Mouse (Mus musculus): ENCODE data around the gene Creb5. TPM values are rescaled to one million over a fixed set of nuclear protein-coding genes. Genes with fewer than 3 reads are reported as not detected.

The Creb5 gene
- polyA plus RNA-seq, 1 experiment from 2014 or later, result 7.9 TPM

DNA sequence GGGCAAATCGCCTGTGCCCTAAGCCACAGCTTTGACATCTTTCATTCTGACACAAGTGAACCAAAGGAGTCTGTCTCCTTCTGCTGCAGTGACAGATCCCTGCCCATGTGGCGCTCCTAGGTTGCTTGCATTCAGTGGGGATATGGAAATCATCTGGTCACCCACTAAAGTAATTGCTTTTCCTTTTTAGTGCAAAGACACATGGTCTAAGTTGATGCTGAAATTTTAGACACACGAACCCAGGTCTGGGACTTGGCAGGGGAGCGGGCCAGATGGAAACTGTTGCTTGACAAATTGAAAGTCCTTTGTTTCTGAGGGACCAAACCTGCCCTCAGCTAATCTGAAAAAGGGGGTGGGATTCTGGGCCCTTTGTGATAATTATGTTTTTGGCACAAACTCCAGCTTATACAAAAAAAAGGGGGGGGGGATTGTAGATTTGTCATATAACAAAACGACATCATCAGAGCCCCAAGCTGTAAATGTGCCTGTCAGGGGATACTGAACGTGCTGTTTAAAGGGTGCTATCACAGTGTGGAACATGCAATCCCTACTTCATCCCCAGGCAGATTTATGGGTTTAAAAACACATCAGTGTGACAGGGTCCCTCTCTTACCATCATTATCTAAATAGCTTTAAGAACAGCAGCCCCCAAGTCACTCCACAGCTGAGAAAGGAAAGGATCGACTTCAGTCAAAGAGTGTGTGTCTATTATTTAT lies 401.9 kb downstream of the Creb5 start:
- H3K9me3 ChIP-seq (replicated peaks), result no peaks in the 10 kb centered on the region
- ATAC-seq (ENCODE audit: low FRiP score), result no peak
- 67% methylated on average over 7 of the region's 7 CpGs for WGBS

DNA sequence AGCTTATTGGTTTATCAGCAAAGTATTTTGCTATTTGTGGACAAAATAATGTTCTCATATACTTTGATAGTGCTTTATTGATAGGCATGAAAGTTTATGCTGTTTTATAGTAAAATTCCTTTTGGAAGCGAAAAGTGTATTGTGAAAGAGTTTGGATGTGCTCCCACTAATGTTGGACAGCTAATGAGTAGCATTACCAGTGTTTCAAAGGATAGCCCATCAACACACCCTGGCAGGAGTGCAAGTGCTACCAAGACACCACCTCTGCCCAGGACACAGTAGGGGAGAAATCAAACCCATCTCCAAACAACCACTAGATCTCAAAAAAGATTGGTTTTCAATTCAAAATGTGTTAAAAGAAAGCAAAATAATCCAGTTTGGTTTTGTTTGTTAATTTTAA lies 403.9 kb downstream of the Creb5 start:
- H3K36me3 ChIP-seq, result no peaks in the 10 kb centered on the region
- H3K4me2 ChIP-seq (replicated peaks), result no peak overlapping the region
- no peak overlapping the region for H3K27ac ChIP-seq
- peaks cover 5% of the 10 kb centered on the region; the same call in 1 of the 2 replicates for H3K4me1 ChIP-seq
- no peak for ATAC-seq (ENCODE audit: low FRiP score)
- H3K9me3 ChIP-seq (replicated peaks), result no peaks in the 10 kb centered on the region
- H3K4me3 ChIP-seq, result no peak overlapping the region
- no peaks in the 10 kb centered on the region for H3K27me3 ChIP-seq
- no peak overlapping the region for H3K9ac ChIP-seq
- WGBS, result 100% methylated on average over 1 of the region's 1 CpGs

More for the DNA sequence above, 401.9 kb downstream of the Creb5 start:
- Histone ChIP-seq H3K9ac (no peak overlapping the region), H3K4me2 (replicated peaks) (no peak overlapping the region), H3K27me3 (no peaks in the 10 kb centered on the region), H3K4me3 (no peak overlapping the region), H3K36me3 (no peaks in the 10 kb centered on the region), H3K27ac (no peak overlapping the region), H3K4me1 (peaks cover 5% of the 10 kb centered on the region; the same call in 1 of the 2 replicates)

DNA sequence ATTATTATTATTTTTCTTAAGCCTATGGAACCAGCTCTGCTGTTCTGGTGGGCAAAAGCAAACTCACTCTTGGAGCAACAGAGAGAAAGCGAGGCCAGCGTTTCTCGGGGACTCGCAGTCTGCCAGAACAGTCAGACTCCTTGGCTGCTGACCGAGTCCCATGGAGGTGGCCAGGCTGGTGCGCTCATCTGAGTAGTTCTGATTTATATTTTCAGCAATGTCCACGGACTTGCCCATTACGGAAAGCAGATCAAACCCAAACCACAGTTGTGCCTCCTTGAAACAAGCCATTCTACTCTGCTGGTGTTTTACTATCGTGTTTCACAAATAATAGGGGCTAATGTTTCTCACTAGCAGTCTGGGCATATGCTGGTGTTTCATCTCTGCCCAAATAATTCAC lies 408.1 kb downstream of the Creb5 start:
- Histone ChIP-seq H3K36me3 (no peaks in the 10 kb centered on the region), H3K27ac (no peak overlapping the region), H3K9ac (no peak overlapping the region), H3K9me3 (replicated peaks) (no peaks in the 10 kb centered on the region), H3K4me1 (peaks cover 16% of the 10 kb centered on the region), H3K27me3 (no peaks in the 10 kb centered on the region), H3K4me2 (replicated peaks) (no peak overlapping the region), H3K4me3 (no peak overlapping the region)
- WGBS, result 72% methylated on average over 9 of the region's 9 CpGs
- ATAC-seq (ENCODE audit: low FRiP score), result no peak

DNA sequence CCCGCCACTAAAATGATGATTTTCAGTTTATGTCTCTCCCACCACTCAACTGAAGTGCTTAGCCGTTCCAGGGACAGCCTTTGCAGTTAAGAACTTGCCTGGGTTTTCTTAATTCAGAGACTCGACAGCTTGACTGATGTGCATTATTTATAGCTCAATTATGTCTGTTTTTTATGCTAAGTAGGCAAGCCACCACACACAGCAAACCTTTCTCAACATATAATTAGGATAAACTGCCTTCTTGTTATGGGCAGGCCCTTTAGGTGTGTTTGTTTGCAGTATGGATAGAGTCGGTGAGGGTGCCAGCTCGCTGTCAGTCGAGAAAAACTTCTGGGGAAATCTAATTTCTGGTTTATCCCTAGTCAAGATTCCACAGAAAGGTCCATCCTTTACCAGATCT lies 409.4 kb downstream of the Creb5 start:
- Histone ChIP-seq H3K27ac (no peak overlapping the region), H3K4me2 (replicated peaks) (no peak overlapping the region), H3K4me1 (peaks cover 16% of the 10 kb centered on the region), H3K36me3 (no peaks in the 10 kb centered on the region), H3K4me3 (no peak overlapping the region), H3K27me3 (no peaks in the 10 kb centered on the region), H3K9ac (no peak overlapping the region), H3K9me3 (replicated peaks) (no peaks in the 10 kb centered on the region)
- 40% methylated on average over 6 of the region's 6 CpGs for WGBS
- no peak; the same call in 1 of the 2 replicates for ATAC-seq (ENCODE audit: low FRiP score)

DNA sequence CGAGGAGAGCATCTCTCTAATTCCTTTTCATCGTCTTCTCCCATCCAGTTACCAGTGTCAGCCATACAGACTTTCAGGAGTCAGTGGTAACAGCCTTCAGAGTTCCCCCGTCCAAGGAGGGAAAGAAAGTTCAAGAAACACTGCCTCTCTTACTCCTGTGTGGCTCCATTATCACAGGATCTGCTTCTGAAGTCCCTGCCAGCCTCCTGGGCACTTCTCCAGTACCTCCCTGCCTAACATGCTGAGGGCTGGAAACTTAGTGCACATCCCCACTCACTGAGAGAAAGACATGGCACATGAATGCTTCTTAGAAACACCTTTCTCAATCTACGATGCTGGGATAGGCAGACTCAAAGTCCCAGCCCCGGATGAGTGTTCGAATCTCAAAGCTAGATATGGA lies 409.9 kb downstream of the Creb5 start:
- Histone ChIP-seq H3K4me3 (no peak overlapping the region), H3K4me1 (peaks cover 16% of the 10 kb centered on the region), H3K4me2 (replicated peaks) (no peak overlapping the region), H3K27me3 (no peaks in the 10 kb centered on the region), H3K36me3 (no peaks in the 10 kb centered on the region), H3K27ac (no peak overlapping the region), H3K9me3 (replicated peaks) (no peaks in the 10 kb centered on the region), H3K9ac (no peak overlapping the region)
- WGBS, result 69% methylated on average over 6 of the region's 6 CpGs
- no peak for ATAC-seq (ENCODE audit: low FRiP score)

DNA sequence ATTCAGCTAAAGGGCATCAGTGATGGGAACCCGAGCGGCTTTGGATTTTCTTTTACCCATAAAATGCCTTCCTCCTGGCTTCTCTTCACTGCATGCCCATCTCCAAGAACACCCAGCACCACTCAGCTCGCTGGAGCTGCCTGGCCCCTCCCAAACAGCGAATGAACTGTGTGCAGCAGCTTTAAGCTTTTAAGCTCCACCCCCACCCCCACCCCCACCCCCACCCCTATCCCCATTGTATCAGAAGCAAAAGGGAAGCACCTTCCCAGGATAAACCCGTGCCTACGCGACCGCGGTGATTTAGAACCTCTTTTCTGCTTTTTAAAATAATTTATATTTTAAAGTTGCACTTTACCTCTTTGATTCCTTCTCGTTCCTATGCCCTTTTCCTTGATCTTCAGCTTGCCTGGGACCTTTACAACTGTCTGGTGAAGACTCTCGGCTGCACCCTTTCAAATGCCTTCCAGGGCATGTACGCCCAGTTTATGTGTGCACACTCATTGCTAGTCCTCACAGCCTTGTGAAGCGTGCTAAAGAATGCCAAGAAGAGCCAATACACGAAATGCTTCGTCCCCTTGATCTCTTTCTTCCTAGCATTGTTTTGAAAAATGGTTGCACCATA lies 411.2 kb downstream of the Creb5 start:
- Histone ChIP-seq H3K4me2 (replicated peaks) (peak overlapping the region; percentile 43), H3K9ac (no peak overlapping the region), H3K36me3 (no peaks in the 10 kb centered on the region)

DNA sequence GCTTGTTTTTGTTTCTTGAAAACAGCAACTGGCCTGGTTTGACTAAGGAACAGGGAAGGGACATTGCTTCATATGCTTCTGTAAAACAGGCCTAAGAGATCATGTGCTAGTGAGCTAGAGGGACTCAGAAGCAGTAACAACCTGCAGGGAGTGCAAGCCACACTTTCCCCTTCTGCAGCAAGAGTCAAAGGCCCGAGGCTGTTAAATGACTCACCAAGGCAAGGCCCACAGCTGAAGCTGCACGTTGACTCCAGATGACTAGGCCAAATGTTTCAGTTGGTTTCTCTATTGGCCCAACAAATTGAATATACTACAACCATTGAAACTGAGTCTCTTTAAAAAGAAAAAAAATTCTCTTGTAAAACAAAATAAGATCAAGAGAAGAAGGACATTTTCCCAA lies 417.4 kb downstream of the Creb5 start:
- Histone ChIP-seq H3K9ac (no peak overlapping the region), H3K36me3 (no peaks in the 10 kb centered on the region), H3K9me3 (replicated peaks) (no peaks in the 10 kb centered on the region), H3K27me3 (no peaks in the 10 kb centered on the region), H3K4me1 (no peaks in the 10 kb centered on the region), H3K27ac (no peak overlapping the region), H3K4me2 (replicated peaks) (no peak overlapping the region), H3K4me3 (no peak overlapping the region)
- no peak for ATAC-seq (ENCODE audit: low FRiP score)
- WGBS, result 61% methylated on average over 2 of the region's 2 CpGs

More for the DNA sequence above, 411.2 kb downstream of the Creb5 start:
- Histone ChIP-seq H3K4me1 (peaks cover 16% of the 10 kb centered on the region), H3K27ac (no peak overlapping the region), H3K9me3 (replicated peaks) (no peaks in the 10 kb centered on the region), H3K27me3 (no peaks in the 10 kb centered on the region), H3K4me3 (0 out of 2 replicates have a peak overlapping the region, but pooled peaks have one; percentile 2)
- ATAC-seq (ENCODE audit: low FRiP score), result peak; percentile 85
- 9% methylated on average over 15 of the region's 15 CpGs for WGBS

DNA sequence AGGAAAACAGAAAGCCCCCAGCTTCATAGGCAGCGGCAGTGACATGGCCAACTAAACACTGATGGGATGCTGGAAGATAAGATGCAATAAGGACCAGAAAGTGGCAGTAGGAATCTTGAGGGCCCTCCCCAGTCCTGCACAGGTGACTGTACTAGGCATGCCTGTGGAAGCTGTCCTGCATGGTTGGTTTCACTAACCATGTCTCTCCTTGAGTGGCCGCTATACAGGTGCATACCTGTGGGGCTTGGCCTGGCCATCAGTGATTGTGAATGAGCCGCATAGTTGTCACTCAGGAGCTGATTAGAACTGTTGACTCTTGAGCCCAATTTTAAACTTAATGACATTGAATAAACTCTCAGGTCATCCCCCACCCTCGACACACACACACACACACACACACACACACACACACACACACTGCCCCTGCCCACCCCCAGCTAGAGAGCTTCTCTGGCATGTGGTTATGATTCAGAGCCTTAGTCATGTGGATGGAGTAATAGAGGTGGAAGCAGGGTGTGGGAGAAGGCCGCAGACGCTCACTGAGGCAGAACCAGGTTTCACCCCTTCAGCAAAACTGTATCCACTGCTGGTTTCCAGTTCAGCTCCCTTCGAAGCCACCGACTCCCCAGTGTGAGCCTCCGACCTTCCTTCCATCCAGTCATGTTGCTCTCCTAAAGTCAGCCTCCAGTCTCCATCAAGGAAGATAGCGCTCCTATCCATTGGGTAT lies 419.7 kb downstream of the Creb5 start:
- WGBS, result 92% methylated on average over 10 of the region's 10 CpGs
- Histone ChIP-seq H3K4me1 (no peaks in the 10 kb centered on the region), H3K9ac (no peak overlapping the region), H3K4me3 (no peak overlapping the region), H3K4me2 (replicated peaks) (no peak overlapping the region), H3K27me3 (no peaks in the 10 kb centered on the region), H3K9me3 (replicated peaks) (no peaks in the 10 kb centered on the region), H3K36me3 (no peaks in the 10 kb centered on the region), H3K27ac (no peak overlapping the region)
- ATAC-seq (ENCODE audit: low FRiP score), result no peak

DNA sequence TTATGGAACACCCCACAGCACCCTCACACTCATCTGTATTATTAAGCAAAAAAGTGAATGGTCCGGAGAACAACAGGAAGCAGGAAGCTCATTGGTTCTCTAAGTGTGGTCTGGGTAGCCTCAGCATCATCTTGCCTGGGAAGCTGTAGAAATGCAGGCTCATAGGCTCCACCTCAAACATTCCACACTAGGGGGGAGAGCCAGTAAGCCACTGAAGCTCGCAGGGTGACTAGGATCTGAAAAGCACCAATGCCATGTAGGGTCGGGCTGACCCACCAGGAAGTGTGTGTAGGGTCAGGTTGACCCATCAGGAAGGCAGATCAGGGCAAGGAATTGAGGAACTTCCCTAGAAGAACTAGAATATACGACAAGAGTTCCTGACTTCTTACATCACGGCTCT lies 420.7 kb downstream of the Creb5 start:
- Histone ChIP-seq H3K27ac (no peak overlapping the region), H3K27me3 (no peaks in the 10 kb centered on the region)

DNA sequence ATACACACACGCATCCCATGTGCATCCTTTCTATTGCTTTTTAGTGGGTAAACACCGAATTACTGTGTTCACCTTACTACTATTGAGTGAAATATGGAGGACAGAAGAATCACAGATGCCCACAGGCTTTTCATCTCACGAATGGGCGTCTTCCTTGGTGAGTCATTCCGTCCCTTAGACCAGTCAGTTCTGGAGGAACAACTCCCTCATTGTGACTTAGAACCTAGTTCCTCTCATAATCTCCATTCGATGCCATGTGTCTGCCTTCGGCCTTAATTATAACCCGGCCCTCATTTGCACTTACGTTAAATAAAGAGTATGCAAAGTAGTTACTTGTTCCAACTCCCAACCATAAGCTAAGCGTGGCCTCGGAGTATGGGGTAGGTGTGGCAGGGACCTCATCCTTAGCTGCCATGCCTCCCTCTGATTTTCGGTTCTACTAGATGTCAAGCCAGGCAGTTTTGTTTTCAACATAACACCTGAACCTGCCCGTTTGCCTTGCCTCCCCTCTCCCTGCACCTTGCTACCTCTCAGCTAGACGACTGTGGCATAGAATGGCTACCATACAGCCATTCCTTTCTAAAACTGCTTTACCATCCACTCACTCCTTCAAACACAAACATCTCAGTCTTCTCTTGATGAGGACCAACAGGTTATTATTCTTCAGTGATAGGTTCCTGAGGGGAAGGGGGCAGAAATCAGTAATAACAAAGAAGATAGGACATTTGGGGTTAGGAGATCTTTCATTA lies 422.8 kb downstream of the Creb5 start:
- H3K4me1 ChIP-seq, result no peaks in the 10 kb centered on the region
- no peak overlapping the region for H3K9ac ChIP-seq
- H3K27me3 ChIP-seq, result no peaks in the 10 kb centered on the region
- no peak overlapping the region for H3K4me2 ChIP-seq (replicated peaks)
- WGBS, result 92% methylated on average over 14 of the region's 14 CpGs
- H3K27ac ChIP-seq, result no peak overlapping the region
- H3K9me3 ChIP-seq (replicated peaks), result no peaks in the 10 kb centered on the region
- no peak overlapping the region for H3K4me3 ChIP-seq
- no peaks in the 10 kb centered on the region for H3K36me3 ChIP-seq
- no peak for ATAC-seq (ENCODE audit: low FRiP score)

More for the DNA sequence above, 420.7 kb downstream of the Creb5 start:
- Histone ChIP-seq H3K4me2 (replicated peaks) (no peak overlapping the region), H3K4me3 (no peak overlapping the region), H3K9ac (no peak overlapping the region), H3K36me3 (no peaks in the 10 kb centered on the region), H3K4me1 (no peaks in the 10 kb centered on the region), H3K9me3 (replicated peaks) (no peaks in the 10 kb centered on the region)
- 73% methylated on average over 5 of the region's 5 CpGs for WGBS
- ATAC-seq (ENCODE audit: low FRiP score), result no peak

DNA sequence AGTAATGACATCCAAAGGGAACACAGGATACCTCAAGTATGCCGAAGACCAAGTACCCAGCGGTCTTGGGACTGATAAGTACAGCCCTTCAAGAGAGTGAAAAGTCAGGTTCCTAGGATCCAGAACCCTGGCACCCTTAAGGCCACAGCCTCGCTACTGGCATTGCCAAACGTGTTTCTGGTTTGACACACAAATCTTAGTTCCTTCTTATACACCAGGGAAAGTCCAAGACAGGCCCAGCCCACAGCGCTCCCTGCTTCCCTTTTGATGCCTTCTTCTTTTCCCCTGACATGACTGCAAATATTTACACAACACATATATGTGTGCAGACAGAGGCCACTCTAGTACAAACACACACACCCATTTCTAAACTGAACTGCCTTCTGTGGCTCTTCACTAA lies 423.5 kb downstream of the Creb5 start:
- WGBS, result 91% methylated on average over 5 of the region's 5 CpGs
- Histone ChIP-seq H3K36me3 (no peaks in the 10 kb centered on the region), H3K27ac (no peak overlapping the region), H3K4me2 (replicated peaks) (no peak overlapping the region), H3K27me3 (no peaks in the 10 kb centered on the region), H3K9ac (no peak overlapping the region), H3K9me3 (replicated peaks) (no peaks in the 10 kb centered on the region), H3K4me1 (no peaks in the 10 kb centered on the region), H3K4me3 (no peak overlapping the region)
- no peak for ATAC-seq (ENCODE audit: low FRiP score)

DNA sequence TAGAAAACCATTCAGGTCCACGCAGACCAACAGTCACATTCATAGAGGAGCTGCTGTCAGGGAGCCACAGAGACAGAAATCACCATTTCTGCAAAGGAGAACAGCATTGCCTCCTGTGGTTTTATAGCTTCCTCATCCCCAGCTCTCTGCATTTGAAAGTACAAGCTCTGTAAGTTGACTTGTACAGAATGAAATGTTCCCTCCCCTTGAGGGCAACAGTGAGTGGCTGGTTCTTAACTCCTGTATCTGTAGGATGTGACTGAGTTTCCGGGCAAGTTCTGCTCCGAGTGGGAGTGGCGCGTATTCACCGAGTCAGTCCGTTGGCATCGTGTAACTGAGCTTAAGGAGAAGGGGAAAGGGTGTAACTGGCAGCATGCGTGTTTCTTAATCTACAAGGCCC lies 426.1 kb downstream of the Creb5 start:
- Histone ChIP-seq H3K9ac (no peak overlapping the region), H3K4me2 (replicated peaks) (no peak overlapping the region), H3K9me3 (replicated peaks) (no peaks in the 10 kb centered on the region), H3K27me3 (no peaks in the 10 kb centered on the region), H3K36me3 (no peaks in the 10 kb centered on the region), H3K4me1 (no peaks in the 10 kb centered on the region), H3K27ac (no peak overlapping the region), H3K4me3 (no peak overlapping the region)
- 81% methylated on average over 9 of the region's 9 CpGs for WGBS
- ATAC-seq (ENCODE audit: low FRiP score), result no peak
